Mouse (Mus musculus) CD4-positive naive resting alpha-beta T cell, adult 57 days (primary cell): Measurements from ENCODE around the gene Tbkbp1. TPM values are rescaled to one million over a fixed set of nuclear protein-coding genes. Genes with fewer than 3 reads are reported as not detected.

Source experiments
- total RNA-seq: library from RNA; stranded (reverse); gene quantifications from one replicate; pipeline ENCODE4 v1.2.4, GENCODE M21; 2023

Gene Tbkbp1
- total RNA-seq, result 1.2 TPM

GRCm38 (mm10) chr11:97151343-97151801 lies at the start of gene Tbkbp1:
Gene Tbkbp1, minus strand, starts transcription at chr11:97151495.

GRCm38 (mm10) chr11:97187764-97188642 lies 36.7 kb upstream of the Tbkbp1 start, which contains the start of gene Kpnb1:
Gene Kpnb1, minus strand, starts transcription at chr11:97187881.

GRCm38 (mm10) chr11:97114671-97115601 lies 36.4 kb downstream of the Tbkbp1 start, which contains the start of gene Tbx21:
Gene Tbx21, minus strand, starts transcription at chr11:97115331.

Other genes starting within 250 kb of the Tbkbp1 start
- 56.0 TPM for gene Cdk5rap3, start 235.0 kb downstream of the Tbkbp1 start, total RNA-seq
- not detected for gene Prr15l, start 223.4 kb downstream of the Tbkbp1 start, total RNA-seq
- gene Pnpo, start 207.5 kb downstream of the Tbkbp1 start, total RNA-seq, result 18.1 TPM
- 54.2 TPM for gene Sp2, start 168.5 kb downstream of the Tbkbp1 start, total RNA-seq
- 4.7 TPM for gene Sp6, start 138.1 kb downstream of the Tbkbp1 start, total RNA-seq
- gene Scrn2, start 121.6 kb downstream of the Tbkbp1 start, total RNA-seq, result 3.3 TPM
- gene Lrrc46, start 110.1 kb downstream of the Tbkbp1 start, total RNA-seq, result not detected
- gene Mrpl10, start 109.9 kb downstream of the Tbkbp1 start, total RNA-seq, result 38.7 TPM
- 31.6 TPM for gene Osbpl7, start 100.9 kb downstream of the Tbkbp1 start, total RNA-seq
- gene Tbx21, start 36.2 kb downstream of the Tbkbp1 start, total RNA-seq, result 2.4 TPM
- 136 TPM for gene Kpnb1, start 36.4 kb upstream of the Tbkbp1 start, total RNA-seq
- 69.0 TPM for gene Npepps, start 129.1 kb upstream of the Tbkbp1 start, total RNA-seq
- 10.3 TPM for gene Mrpl45, start 164.2 kb upstream of the Tbkbp1 start, total RNA-seq
- gene Gpr179, start 200.6 kb upstream of the Tbkbp1 start, total RNA-seq, result 0.30 TPM
- 15.3 TPM for gene Socs7, start 211.1 kb upstream of the Tbkbp1 start, total RNA-seq